Mouse (Mus musculus): ENCODE data around the gene Itgal. TPM values are rescaled to one million over a fixed set of nuclear protein-coding genes. Genes with fewer than 3 reads are reported as not detected.

The Itgal gene
- polyA plus RNA-seq, 1 experiment from 2014 or later: 0.59 TPM

- H3K4me3 ChIP-seq (ENCODE audit: low read depth, low read length): no peak overlapping the region
- no peak overlapping the region for H3K9ac ChIP-seq (replicated peaks; ENCODE audit: low read length)
- no peak overlapping the region for H3K4me2 ChIP-seq (ENCODE audit: low read depth, low read length)
- 67% methylated on average over 4 of the region's 4 CpGs for WGBS
- H3K36me3 ChIP-seq (replicated peaks; ENCODE audit: control insufficient read depth, insufficient read depth, low read depth, low read length): no peaks in the 10 kb centered on the region
- no peak overlapping the region for H3K27ac ChIP-seq (replicated peaks; ENCODE audit: low read depth, low read length)
- DNase-seq (ENCODE audit: low spot score) (peak; percentile 83), ATAC-seq (replicated peaks; ENCODE audit: insufficient number of reproducible peaks, low FRiP score, low TSS enrichment, low read depth) (no peak; the same call in 1 of the 2 replicates)
- H3K27me3 ChIP-seq (ENCODE audit: control insufficient read depth, insufficient read depth, low read length): no peaks in the 10 kb centered on the region
- no peaks in the 10 kb centered on the region for H3K9me3 ChIP-seq (replicated peaks; ENCODE audit: control insufficient read depth, low read length)
- no peaks in the 10 kb centered on the region; the same call in 1 of the 2 replicates for H3K4me1 ChIP-seq (ENCODE audit: control insufficient read depth, insufficient read depth, low read length)
Observed at GRCm38 (mm10) chr7:127308887-127309286, 12.8 kb downstream of the Itgal start.

- Histone ChIP-seq H3K9me3 (replicated peaks; ENCODE audit: control insufficient read depth, low read length) (no peaks in the 10 kb centered on the region), H3K27ac (replicated peaks; ENCODE audit: low read depth, low read length) (no peak overlapping the region), H3K27me3 (ENCODE audit: control insufficient read depth, insufficient read depth, low read length) (no peaks in the 10 kb centered on the region), H3K4me3 (ENCODE audit: low read depth, low read length) (no peak overlapping the region), H3K9ac (replicated peaks; ENCODE audit: low read length) (no peak overlapping the region), H3K36me3 (replicated peaks; ENCODE audit: control insufficient read depth, insufficient read depth, low read depth, low read length) (no peaks in the 10 kb centered on the region), H3K4me1 (ENCODE audit: control insufficient read depth, insufficient read depth, low read length) (no peaks in the 10 kb centered on the region; the same call in 1 of the 2 replicates), H3K4me2 (ENCODE audit: low read depth, low read length) (no peak overlapping the region)
- no peak for ATAC-seq (replicated peaks; ENCODE audit: insufficient number of reproducible peaks, low FRiP score, low TSS enrichment, low read depth)
- no peak for DNase-seq (ENCODE audit: low spot score)
- WGBS: 63% methylated on average over 12 of the region's 12 CpGs
Observed at GRCm38 (mm10) chr7:127309951-127310350, 13.9 kb downstream of the Itgal start.

GRCm38 (mm10) chr7:127313912-127314311 is 17.9 kb downstream of the Itgal start:
- Histone ChIP-seq H3K4me3 (ENCODE audit: low read depth, low read length) (no peak overlapping the region), H3K27ac (replicated peaks; ENCODE audit: low read depth, low read length) (no peak overlapping the region), H3K36me3 (replicated peaks; ENCODE audit: control insufficient read depth, insufficient read depth, low read depth, low read length) (no peaks in the 10 kb centered on the region), H3K4me2 (ENCODE audit: low read depth, low read length) (no peak overlapping the region), H3K9ac (replicated peaks; ENCODE audit: low read length) (no peak overlapping the region), H3K9me3 (replicated peaks; ENCODE audit: control insufficient read depth, low read length) (no peaks in the 10 kb centered on the region), H3K4me1 (ENCODE audit: control insufficient read depth, insufficient read depth, low read length) (no peaks in the 10 kb centered on the region; the same call in 1 of the 2 replicates), H3K27me3 (ENCODE audit: control insufficient read depth, insufficient read depth, low read length) (no peaks in the 10 kb centered on the region)
- WGBS: 46% methylated on average over 8 of the region's 8 CpGs
- ATAC-seq (replicated peaks; ENCODE audit: insufficient number of reproducible peaks, low FRiP score, low TSS enrichment, low read depth) (no peak), DNase-seq (ENCODE audit: low spot score) (no peak)

- H3K4me2 ChIP-seq (ENCODE audit: low read depth, low read length): no peak overlapping the region
- no peak overlapping the region for H3K4me3 ChIP-seq (ENCODE audit: low read depth, low read length)
- no peak for DNase-seq (ENCODE audit: low spot score)
- H3K27ac ChIP-seq (replicated peaks; ENCODE audit: low read depth, low read length): no peak overlapping the region
- WGBS: 77% methylated on average over 4 of the region's 4 CpGs
- no peak for ATAC-seq (replicated peaks; ENCODE audit: insufficient number of reproducible peaks, low FRiP score, low TSS enrichment, low read depth)
- no peaks in the 10 kb centered on the region for H3K4me1 ChIP-seq (ENCODE audit: control insufficient read depth, insufficient read depth, low read length)
- no peaks in the 10 kb centered on the region for H3K27me3 ChIP-seq (ENCODE audit: control insufficient read depth, insufficient read depth, low read length)
- no peak overlapping the region for H3K9ac ChIP-seq (replicated peaks; ENCODE audit: low read length)
- H3K9me3 ChIP-seq (replicated peaks; ENCODE audit: control insufficient read depth, low read length): no peaks in the 10 kb centered on the region
- no peaks in the 10 kb centered on the region for H3K36me3 ChIP-seq (replicated peaks; ENCODE audit: control insufficient read depth, insufficient read depth, low read depth, low read length)
Observed at GRCm38 (mm10) chr7:127321106-127321505, 25.0 kb downstream of the Itgal start.

- WGBS: 26% methylated on average over 5 of the region's 5 CpGs
- H3K4me1 ChIP-seq (ENCODE audit: control insufficient read depth, insufficient read depth, low read length): no peaks in the 10 kb centered on the region
- ATAC-seq (replicated peaks; ENCODE audit: insufficient number of reproducible peaks, low FRiP score, low TSS enrichment, low read depth) (no peak), DNase-seq (ENCODE audit: low spot score) (no peak)
- no peak overlapping the region for H3K4me3 ChIP-seq (ENCODE audit: low read depth, low read length)
- H3K27ac ChIP-seq (replicated peaks; ENCODE audit: low read depth, low read length): no peak overlapping the region
- H3K9me3 ChIP-seq (replicated peaks; ENCODE audit: control insufficient read depth, low read length): no peaks in the 10 kb centered on the region
- no peak overlapping the region for H3K4me2 ChIP-seq (ENCODE audit: low read depth, low read length)
- H3K27me3 ChIP-seq (ENCODE audit: control insufficient read depth, insufficient read depth, low read length): no peaks in the 10 kb centered on the region
- H3K36me3 ChIP-seq (replicated peaks; ENCODE audit: control insufficient read depth, insufficient read depth, low read depth, low read length): no peaks in the 10 kb centered on the region
- H3K9ac ChIP-seq (replicated peaks; ENCODE audit: low read length): no peak overlapping the region
Observed at GRCm38 (mm10) chr7:127322085-127322484, 26.0 kb downstream of the Itgal start.

GRCm38 (mm10) chr7:127324944-127325343 is 28.9 kb downstream of the Itgal start:
- Histone ChIP-seq H3K36me3 (replicated peaks; ENCODE audit: control insufficient read depth, insufficient read depth, low read depth, low read length) (no peaks in the 10 kb centered on the region), H3K27ac (replicated peaks; ENCODE audit: low read depth, low read length) (no peak overlapping the region), H3K4me2 (ENCODE audit: low read depth, low read length) (no peak overlapping the region), H3K9ac (replicated peaks; ENCODE audit: low read length) (no peak overlapping the region), H3K9me3 (replicated peaks; ENCODE audit: control insufficient read depth, low read length) (no peaks in the 10 kb centered on the region), H3K4me3 (ENCODE audit: low read depth, low read length) (no peak overlapping the region), H3K4me1 (ENCODE audit: control insufficient read depth, insufficient read depth, low read length) (no peaks in the 10 kb centered on the region), H3K27me3 (ENCODE audit: control insufficient read depth, insufficient read depth, low read length) (no peaks in the 10 kb centered on the region)
- ATAC-seq (replicated peaks; ENCODE audit: insufficient number of reproducible peaks, low FRiP score, low TSS enrichment, low read depth): no peak; the same call in 1 of the 2 replicates
- DNase-seq (ENCODE audit: low spot score): no peak
- WGBS: 89% methylated on average over 7 of the region's 7 CpGs

GRCm38 (mm10) chr7:127325550-127325949 is 29.5 kb downstream of the Itgal start:
- DNase-seq (ENCODE audit: low spot score): no peak
- no peaks in the 10 kb centered on the region for H3K9me3 ChIP-seq (replicated peaks; ENCODE audit: control insufficient read depth, low read length)
- H3K36me3 ChIP-seq (replicated peaks; ENCODE audit: control insufficient read depth, insufficient read depth, low read depth, low read length): no peaks in the 10 kb centered on the region
- H3K4me1 ChIP-seq (ENCODE audit: control insufficient read depth, insufficient read depth, low read length): no peaks in the 10 kb centered on the region
- 85% methylated on average over 8 of the region's 8 CpGs for WGBS
- H3K4me2 ChIP-seq (ENCODE audit: low read depth, low read length): no peak overlapping the region
- no peaks in the 10 kb centered on the region for H3K27me3 ChIP-seq (ENCODE audit: control insufficient read depth, insufficient read depth, low read length)
- no peak overlapping the region for H3K4me3 ChIP-seq (ENCODE audit: low read depth, low read length)
- no peak overlapping the region for H3K9ac ChIP-seq (replicated peaks; ENCODE audit: low read length)
- H3K27ac ChIP-seq (replicated peaks; ENCODE audit: low read depth, low read length): no peak overlapping the region
- no peak for ATAC-seq (replicated peaks; ENCODE audit: insufficient number of reproducible peaks, low FRiP score, low TSS enrichment, low read depth)

GRCm38 (mm10) chr7:127326685-127327084 is 30.6 kb downstream of the Itgal start:
- no peak for DNase-seq (ENCODE audit: low spot score)
- Histone ChIP-seq H3K27ac (replicated peaks; ENCODE audit: low read depth, low read length) (no peak overlapping the region), H3K27me3 (ENCODE audit: control insufficient read depth, insufficient read depth, low read length) (no peaks in the 10 kb centered on the region), H3K9me3 (replicated peaks; ENCODE audit: control insufficient read depth, low read length) (no peaks in the 10 kb centered on the region), H3K4me1 (ENCODE audit: control insufficient read depth, insufficient read depth, low read length) (no peaks in the 10 kb centered on the region), H3K4me2 (ENCODE audit: low read depth, low read length) (no peak overlapping the region), H3K36me3 (replicated peaks; ENCODE audit: control insufficient read depth, insufficient read depth, low read depth, low read length) (no peaks in the 10 kb centered on the region), H3K9ac (replicated peaks; ENCODE audit: low read length) (no peak overlapping the region), H3K4me3 (ENCODE audit: low read depth, low read length) (no peak overlapping the region)
- no peak for ATAC-seq (replicated peaks; ENCODE audit: insufficient number of reproducible peaks, low FRiP score, low TSS enrichment, low read depth)
- WGBS: 41% methylated on average over 2 of the region's 2 CpGs
